Mouse (Mus musculus) kidney, adult 2 months (tissue): ENCODE measurements around the gene Mrpl22. TPM values are rescaled to one million over a fixed set of nuclear protein-coding genes. Genes with fewer than 3 reads are reported as not detected.
"Not testable (repeated sequence)": the region's sequence is repeated elsewhere in the genome, so short reads cannot be mapped to it uniquely, and the experiment has no call there.

ENCODE experiments used
- DNase-seq: peaks from one replicate; pipeline ENCODE4 v3.0.0; 2021
- H3K27ac ChIP-seq: fragments of 200-500 bp; 2 replicates; pipeline ENCODE4 v1.5.1; 2012; ENCODE audit warnings: low read depth, low read length, control low read depth, inconsistent platforms; ENCODE audit not compliant: insufficient read depth
- H3K27me3 ChIP-seq: fragments of 200-500 bp; replicated peaks from 2 replicates; pipeline ENCODE4 v1.6.1; 2012; ENCODE audit warnings: mild to moderate bottlenecking, moderate library complexity, low read length, inconsistent platforms; ENCODE audit not compliant: control insufficient read depth, insufficient read depth
- H3K36me3 ChIP-seq: fragments of 200-500 bp; 2 replicates; pipeline ENCODE4 v1.6.1; 2012; ENCODE audit warnings: mild to moderate bottlenecking, moderate library complexity, low read length, inconsistent platforms; ENCODE audit not compliant: control insufficient read depth, insufficient read depth
- H3K4me1 ChIP-seq: fragments of 200-500 bp; 2 replicates; pipeline ENCODE4 v1.6.1; 2011; ENCODE audit warnings: low read length; ENCODE audit not compliant: control insufficient read depth, insufficient read depth
- H3K4me3 ChIP-seq: fragments of 200-500 bp; 2 replicates; pipeline ENCODE4 v1.5.1; 2011; ENCODE audit warnings: mild to moderate bottlenecking, low read depth, low read length, control low read depth; ENCODE audit not compliant: insufficient read depth
- CTCF ChIP-seq: fragments of 200-500 bp; conservative IDR thresholded peaks from 2 replicates; pipeline ENCODE4 v1.5.1; 2011; ENCODE audit warnings: low read depth, mild to moderate bottlenecking, control low read depth, low read length, moderate library complexity, mixed read lengths; ENCODE audit not compliant: insufficient read depth, insufficient read length
- POLR2A ChIP-seq: fragments of 200-500 bp; IDR thresholded peaks from one replicate; pipeline ENCODE4 v1.6.1; 2011; ENCODE audit warnings: low read depth, low read length, control low read depth
- WGBS: fragments of 180-500 bp; shearing (Covaris S2); methylation state at CpG from one replicate; pipeline ENCODE4 v1.1.7; 2018; 5-methylcytosine and 5-hydroxymethylcytosine counted together
- polyA plus RNA-seq: library from polyadenylated mRNA; depleted of rRNA; stranded (reverse); fragments of >200 nt; gene quantifications from 2 replicates; pipeline ENCODE4 v1.2.3, GENCODE M21; 2012

The Mrpl22 gene
- polyA plus RNA-seq, 1 experiment, result 78.2 TPM

GRCm38 (mm10) chr11:58200226-58200625 lies 28.8 kb downstream of the Mrpl22 start:
- WGBS, result 86% methylated on average over 4 of the region's 4 CpGs
- Histone ChIP-seq H3K27ac (no peak overlapping the region), H3K4me3 (peak overlapping the region; percentile 16), H3K27me3 (no peaks in the 10 kb centered on the region), H3K36me3 (no peaks in the 10 kb centered on the region), H3K4me1 (peaks cover 6% of the 10 kb centered on the region; the same call in 1 of the 2 replicates)
- no peak for DNase-seq
- TF ChIP-seq CTCF (no peak), POLR2A (no peak)

GRCm38 (mm10) chr11:58201052-58201451 lies 29.6 kb downstream of the Mrpl22 start:
- no peak for TF ChIP-seq CTCF
- no peak for TF ChIP-seq POLR2A
- H3K36me3 ChIP-seq, result no peaks in the 10 kb centered on the region
- WGBS, result 84% methylated on average over 12 of the region's 12 CpGs
- no peak overlapping the region for H3K4me3 ChIP-seq
- no peak for DNase-seq
- H3K27ac ChIP-seq, result no peak overlapping the region
- peaks cover 6% of the 10 kb centered on the region; the same call in 1 of the 2 replicates for H3K4me1 ChIP-seq
- H3K27me3 ChIP-seq, result no peaks in the 10 kb centered on the region

GRCm38 (mm10) chr11:58210321-58210886 lies 38.9 kb downstream of the Mrpl22 start:
- Histone ChIP-seq H3K36me3 (no peaks in the 10 kb centered on the region), H3K27me3 (no peaks in the 10 kb centered on the region), H3K4me3 (no peak overlapping the region), H3K27ac (no peak overlapping the region), H3K4me1 (peaks cover 5% of the 10 kb centered on the region; the same call in 1 of the 2 replicates)
- WGBS, result 89% methylated on average over 1 of the region's 1 CpGs
- no peak for DNase-seq
- TF ChIP-seq CTCF (no peak), POLR2A (no peak)

GRCm38 (mm10) chr11:58211062-58211681 lies 39.7 kb downstream of the Mrpl22 start:
- WGBS, result 34% methylated on average over 9 of the region's 9 CpGs
- no peak for DNase-seq
- H3K27me3 ChIP-seq, result no peaks in the 10 kb centered on the region
- no peak overlapping the region for H3K27ac ChIP-seq
- H3K36me3 ChIP-seq, result no peaks in the 10 kb centered on the region
- H3K4me1 ChIP-seq, result peaks cover 5% of the 10 kb centered on the region; the same call in 1 of the 2 replicates
- H3K4me3 ChIP-seq, result no peak overlapping the region
- TF ChIP-seq POLR2A (no peak), CTCF (no peak)

- Histone ChIP-seq H3K27me3 (no peaks in the 10 kb centered on the region), H3K4me3 (no peak overlapping the region), H3K4me1 (peaks cover 5% of the 10 kb centered on the region; the same call in 1 of the 2 replicates), H3K36me3 (no peaks in the 10 kb centered on the region), H3K27ac (no peak overlapping the region)
- no peak for DNase-seq
- TF ChIP-seq CTCF (no peak), POLR2A (no peak)
- WGBS, result 75% methylated on average over 2 of the region's 2 CpGs
These were observed 40.2 kb downstream of the Mrpl22 start for GRCm38 (mm10) chr11:58211682-58212067.

- Histone ChIP-seq H3K27ac (no peak overlapping the region; the same call in 1 of the 2 replicates), H3K4me1 (peaks cover 8% of the 10 kb centered on the region)
These were observed 42.3 kb downstream of the Mrpl22 start for GRCm38 (mm10) chr11:58213673-58214342.

GRCm38 (mm10) chr11:58214391-58215048 lies 43.1 kb downstream of the Mrpl22 start:
- Histone ChIP-seq H3K4me3 (peak overlapping the region; percentile 43), H3K27ac (peak overlapping the region; percentile 48), H3K4me1 (peaks cover 8% of the 10 kb centered on the region), H3K27me3 (no peaks in the 10 kb centered on the region), H3K36me3 (no peaks in the 10 kb centered on the region)
- TF ChIP-seq CTCF (no peak), POLR2A (no peak)
- WGBS, result 21% methylated on average over 17 of the region's 17 CpGs
- peak; percentile 98 for DNase-seq

More at GRCm38 (mm10) chr11:58213673-58214342, 42.3 kb downstream of the Mrpl22 start:
- Histone ChIP-seq H3K27me3 (no peaks in the 10 kb centered on the region), H3K4me3 (no peak overlapping the region), H3K36me3 (no peaks in the 10 kb centered on the region)
- 79% methylated on average over 7 of the region's 7 CpGs for WGBS
- no peak for DNase-seq
- no peak for TF ChIP-seq POLR2A
- TF ChIP-seq CTCF, result no peak

- H3K4me3 ChIP-seq, result peak overlapping the region; percentile 43
- 2% methylated on average over 2 of the region's 3 CpGs for WGBS
- not testable (repeated sequence) for DNase-seq, H3K27me3 ChIP-seq, H3K36me3 ChIP-seq, H3K4me1 ChIP-seq
- H3K27ac ChIP-seq, result peak overlapping the region; percentile 33; the same call in 1 of the 2 replicates
These were observed 43.6 kb downstream of the Mrpl22 start for GRCm38 (mm10) chr11:58215049-58215430.
